Mouse (Mus musculus) cerebellum, postnatal 4 days (tissue): ENCODE results near the gene Vamp5.

Experiments
- DNase-seq, 2 experiments: peaks; one replicate each; pipeline ENCODE4 v3.0.0; 2022; ENCODE audit warnings: low spot score in 2 of 2, mixed read lengths in 1 of 2

Gene Vamp5

DNA sequence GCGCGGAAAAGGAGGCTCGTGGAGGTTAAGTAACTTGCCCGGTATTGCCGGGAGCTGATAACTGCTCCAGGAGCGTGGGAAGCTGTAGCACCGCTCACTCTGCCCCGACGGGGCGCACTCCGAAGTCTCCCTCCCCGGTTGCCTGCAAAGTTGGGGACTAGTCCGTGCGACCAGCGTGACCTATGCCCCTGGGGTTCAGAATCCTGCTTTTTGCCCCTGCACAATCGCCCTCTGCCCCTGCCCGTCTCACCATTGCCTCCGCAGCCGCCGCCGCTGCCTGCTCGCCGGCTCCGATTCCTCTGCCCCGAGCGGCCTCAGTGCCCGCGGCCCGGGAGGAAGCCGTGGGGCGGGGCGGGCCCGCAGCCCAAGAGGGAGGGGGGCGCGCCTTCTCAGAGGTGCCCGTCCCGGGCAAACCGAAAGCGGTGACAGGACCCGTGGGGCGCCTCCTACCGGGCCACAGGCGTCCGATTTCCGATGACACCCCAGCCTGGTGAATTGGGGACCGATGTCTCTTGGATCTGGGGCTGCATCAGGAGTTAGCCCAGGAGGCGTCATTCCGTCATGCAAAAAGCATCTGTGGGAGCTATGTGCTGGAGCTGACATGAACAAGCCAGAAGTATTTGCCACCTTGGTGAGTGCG lies at the start of gene Vamp5:
Gene Vamp5, minus strand, starts transcription at position 338 of the 640 bp plus-strand sequence.
- peak in 1 of 2 experiments; percentile 30 for DNase-seq

GRCm38 (mm10) chr6:72429061-72429842 lies 49.0 kb upstream of the Vamp5 start:
- DNase-seq, result no peak

GRCm38 (mm10) chr6:72428036-72428435 lies 47.8 kb upstream of the Vamp5 start:
- DNase-seq, result peak; percentile 64 to 79

- DNase-seq, result no peak
These were observed 45.4 kb upstream of the Vamp5 start for GRCm38 (mm10) chr6:72425646-72426045.

GRCm38 (mm10) chr6:72420901-72421300 lies 40.6 kb upstream of the Vamp5 start:
- DNase-seq, result no peak

- DNase-seq, result no peak
These were observed 39.5 kb upstream of the Vamp5 start for GRCm38 (mm10) chr6:72419806-72420205.

- no peak for DNase-seq
These were observed 38.0 kb upstream of the Vamp5 start for GRCm38 (mm10) chr6:72418279-72418678.

GRCm38 (mm10) chr6:72415964-72416772 lies 35.9 kb upstream of the Vamp5 start:
- no peak for DNase-seq

GRCm38 (mm10) chr6:72415181-72415580 lies 34.9 kb upstream of the Vamp5 start:
- no peak for DNase-seq

GRCm38 (mm10) chr6:72414076-72414756 lies 33.9 kb upstream of the Vamp5 start, which contains the start of gene Ggcx:
Ggcx (plus strand) TSS chr6:72414308.
- peak; percentile 82 to 91 for DNase-seq

- no peak for DNase-seq
These were observed 30.2 kb upstream of the Vamp5 start for GRCm38 (mm10) chr6:72410518-72410917.

- DNase-seq, result no peak
These were observed 29.7 kb upstream of the Vamp5 start for GRCm38 (mm10) chr6:72410003-72410402.

DNA sequence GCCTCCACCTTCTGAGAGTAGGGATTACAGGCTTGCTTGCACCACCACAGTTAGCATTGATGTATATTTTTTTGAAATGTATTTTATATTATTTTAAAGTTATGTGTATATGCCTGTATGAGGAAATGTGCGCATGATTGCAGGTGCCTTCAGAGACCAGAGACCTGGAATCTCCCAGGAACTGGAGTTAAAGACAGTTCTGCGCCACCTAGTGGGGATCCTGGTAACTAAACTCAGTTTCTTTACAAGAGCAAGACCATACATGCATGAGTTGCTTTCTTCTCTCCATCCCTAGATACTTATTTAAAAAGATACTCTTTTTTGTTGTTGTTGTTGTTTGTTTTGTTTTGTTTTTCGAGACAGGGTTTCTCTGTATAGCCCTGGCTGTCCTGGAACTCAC lies 29.3 kb upstream of the Vamp5 start:
- DNase-seq, result peak in 1 of 2 experiments; percentile 67

DNA sequence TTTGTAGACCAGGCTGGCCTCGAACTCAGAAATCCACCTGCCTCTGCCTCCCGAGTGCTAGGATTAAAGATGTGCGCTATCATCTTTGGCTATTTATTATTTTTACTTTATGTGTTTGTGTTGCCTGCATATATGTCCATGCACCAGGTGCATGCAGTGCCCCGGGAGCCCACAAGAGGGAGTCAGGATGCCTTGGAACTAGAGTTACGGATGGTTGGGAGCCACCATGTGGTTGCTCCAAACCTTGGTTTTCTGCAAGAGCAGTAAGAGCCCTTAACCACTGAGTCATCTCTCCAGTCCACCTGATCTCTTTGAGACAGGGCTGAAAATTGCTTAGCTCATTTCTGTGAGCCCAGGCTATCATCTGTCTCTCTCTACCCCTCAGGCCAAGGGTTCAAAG lies 26.9 kb upstream of the Vamp5 start:
- DNase-seq, result peak; percentile 66 to 82

DNA sequence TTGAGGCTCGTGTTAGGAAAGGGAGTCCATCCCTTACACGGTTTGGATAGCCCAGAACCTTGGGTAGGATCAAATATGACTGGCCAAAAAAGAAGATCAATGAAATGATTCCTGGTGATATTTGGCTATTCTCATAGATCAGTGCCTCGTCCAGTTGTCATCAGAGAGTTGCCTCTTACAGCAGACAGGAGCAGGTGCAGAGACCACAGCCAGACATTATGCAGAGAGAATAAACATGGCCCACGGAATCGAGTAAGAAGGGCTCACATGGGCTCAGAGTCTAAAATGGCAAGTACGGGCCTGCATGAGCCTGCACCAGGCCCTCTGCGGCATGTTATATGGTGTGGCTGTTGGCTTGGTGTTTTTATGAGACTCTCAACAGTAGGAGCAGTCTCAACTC lies 25.1 kb upstream of the Vamp5 start:
- no peak for DNase-seq

DNA sequence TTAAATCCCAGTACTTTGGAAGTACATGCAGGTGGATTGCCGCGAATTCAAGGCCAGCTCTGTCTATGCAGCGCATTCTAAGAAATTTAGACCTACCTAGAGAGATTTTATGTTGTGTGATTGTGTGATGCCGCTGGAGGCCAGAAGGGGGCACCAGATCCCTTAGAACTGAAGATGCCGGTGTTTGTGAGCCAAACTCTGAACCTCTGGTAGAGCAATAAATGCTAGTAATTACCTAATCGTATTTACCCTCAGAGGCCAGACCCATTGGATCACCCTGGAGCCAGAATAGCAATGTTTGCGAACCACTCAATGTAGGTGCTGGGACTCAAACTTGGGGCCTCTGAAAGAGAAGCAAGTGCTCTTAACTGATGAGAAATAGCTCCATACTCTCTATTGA lies 21.6 kb upstream of the Vamp5 start:
- peak in 1 of 2 experiments; percentile 67 for DNase-seq

- DNase-seq, result no peak
These were observed 19.7 kb upstream of the Vamp5 start for GRCm38 (mm10) chr6:72399967-72400366.

GRCm38 (mm10) chr6:72396837-72397251 lies 16.6 kb upstream of the Vamp5 start:
- DNase-seq, result no peak

DNA sequence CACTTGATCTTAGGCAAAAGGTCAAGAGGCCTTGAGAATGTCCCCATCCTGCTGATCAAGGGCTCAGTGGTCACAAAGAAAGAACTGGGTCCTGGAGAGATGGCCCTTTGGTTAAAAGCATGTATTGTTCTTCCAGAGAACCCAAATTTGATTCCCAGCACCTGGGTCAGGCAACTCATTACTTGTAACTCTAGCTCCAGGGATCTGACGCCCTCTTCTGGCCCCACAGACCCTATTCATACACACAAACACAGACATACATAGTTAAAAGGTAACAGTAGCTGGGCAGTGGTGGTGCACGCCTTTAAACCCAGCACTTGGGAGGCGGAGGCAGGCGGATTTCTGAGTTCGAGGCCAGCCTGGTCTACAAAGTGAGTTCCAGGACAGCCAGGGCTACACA lies 12.1 kb upstream of the Vamp5 start:
- DNase-seq, result no peak

GRCm38 (mm10) chr6:72390795-72391521 lies 10.7 kb upstream of the Vamp5 start:
- no peak for DNase-seq
